Mouse (Mus musculus): Measurements from ENCODE around the gene Ofcc1.

- TF ChIP-seq GATA1 (IDR thresholded peaks at IDR 0.05; ENCODE audit: low read length) = no peak
- no peak for TF ChIP-seq TAL1 (IDR thresholded peaks at IDR 0.05; ENCODE audit: low read length)
Measured at GRCm38 (mm10) chr13:40037881-40038280, 323.4 kb downstream of the Ofcc1 start.

All from erythroblast, embryonic 14.5 days (primary cell).